Mouse (Mus musculus) CH12.LX (cell line): ENCODE data around the gene Riok2.

Experiments
- CHD1 ChIP-seq: IDR thresholded peaks from 2 replicates; pipeline ENCODE4 v1.6.1; 2012; ENCODE audit warnings: low read depth, low read length, improper control_type of control experiment, inconsistent platforms
- CHD2 ChIP-seq: IDR thresholded peaks from 2 replicates; pipeline ENCODE4 v1.6.1; 2011; ENCODE audit warnings: low read length, improper control_type of control experiment
- CTCF ChIP-seq, 2 experiments: IDR thresholded peaks in 1 of 2; conservative IDR thresholded peaks in 1 of 2; 2 replicates each; pipeline ENCODE4 v1.5.1; 2011 to 2012; ENCODE audit warnings: low read depth in 2 of 2, low read length in 2 of 2, improper control_type of control experiment in 1 of 2, inconsistent platforms in 1 of 2, mild to moderate bottlenecking in 1 of 2, moderate library complexity in 1 of 2
- E2F4 ChIP-seq: IDR thresholded peaks from 2 replicates; pipeline ENCODE4 v1.6.1; 2011; ENCODE audit warnings: low read depth, low read length, improper control_type of control experiment; ENCODE audit not compliant: insufficient replicate concordance
- ELF1 ChIP-seq: IDR thresholded peaks from 2 replicates; pipeline ENCODE4 v1.6.1; 2014; ENCODE audit warnings: low read depth, mild to moderate bottlenecking, inconsistent platforms, low read length, improper control_type of control experiment
- MAFK ChIP-seq: IDR thresholded peaks from 2 replicates; pipeline ENCODE4 v1.6.1; 2011; ENCODE audit warnings: low read length, improper control_type of control experiment; ENCODE audit not compliant: insufficient replicate concordance
- NELFE ChIP-seq: IDR thresholded peaks from 2 replicates; pipeline ENCODE4 v1.6.1; 2011; ENCODE audit warnings: low read depth, low read length, improper control_type of control experiment
- NRF1 ChIP-seq: IDR thresholded peaks from 2 replicates; pipeline ENCODE4 v1.6.1; 2014; ENCODE audit warnings: low read depth, mild to moderate bottlenecking, inconsistent platforms, low read length, improper control_type of control experiment, moderate library complexity
- POLR2A ChIP-seq: IDR thresholded peaks from 2 replicates; pipeline ENCODE4 v1.6.1; 2011; ENCODE audit warnings: low read depth, mild to moderate bottlenecking, improper control_type of control experiment, low read length
- POLR2AphosphoS2 ChIP-seq: IDR thresholded peaks from 2 replicates; pipeline ENCODE4 v1.6.1; 2011; ENCODE audit warnings: low read depth, low read length, improper control_type of control experiment
- SIN3A ChIP-seq: IDR thresholded peaks from 2 replicates; pipeline ENCODE4 v1.6.1; 2012; ENCODE audit warnings: low read length, improper control_type of control experiment, inconsistent platforms
- USF2 ChIP-seq: conservative IDR thresholded peaks from 2 replicates; pipeline ENCODE4 v1.6.1; 2011; ENCODE audit warnings: low read depth, low read length, improper control_type of control experiment
- ZMIZ1 ChIP-seq: IDR thresholded peaks from 2 replicates; pipeline ENCODE4 v1.6.1; 2012; ENCODE audit warnings: low read depth, mild to moderate bottlenecking, inconsistent platforms, low read length, improper control_type of control experiment

DNA sequence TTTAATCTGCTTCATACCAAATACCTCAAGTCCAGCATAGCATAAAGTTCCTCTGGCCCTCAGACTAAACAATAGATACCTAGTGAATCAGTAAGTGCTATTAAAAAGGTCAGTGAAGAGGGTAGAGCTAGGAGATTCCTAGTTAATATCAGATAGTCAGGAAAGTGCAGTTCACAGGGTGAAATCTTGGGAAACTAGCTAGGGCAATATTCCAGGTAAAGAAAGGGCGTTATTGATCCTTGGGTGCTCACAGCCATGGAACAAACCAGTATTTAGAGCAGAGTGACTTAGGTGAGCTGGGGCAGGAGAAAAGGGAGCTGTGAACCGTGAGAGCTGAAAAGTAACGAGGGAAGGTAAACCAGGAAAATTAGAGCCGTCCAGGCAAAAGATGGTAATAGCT is 9.6 kb downstream of the Riok2 start:
- TF ChIP-seq NRF1 (no peak), CHD1 (no peak), POLR2AphosphoS2 (no peak), NELFE (no peak), POLR2A (no peak), CTCF (conservative IDR thresholded peaks at IDR 0.05 in 1 of 2, IDR thresholded peaks at IDR 0.05 in 1 of 2; ENCODE audit: low read depth in 2 of 2, low read length in 2 of 2) (no peak), ZMIZ1 (no peak), USF2 (no peak), E2F4 (no peak), ELF1 (no peak), MAFK (no peak), CHD2 (no peak), SIN3A (no peak)
